Mouse (Mus musculus): ENCODE measurements around the gene Gm7879.

Gene Gm7879

GRCm38 (mm10) chr5:43948111-43948743 lies 35.3 kb downstream of the Gm7879 start:
- DNase-seq (ENCODE audit: low spot score in 2 of 2), result peak; percentile 4 to 6

GRCm38 (mm10) chr5:43948748-43949275 lies 35.9 kb downstream of the Gm7879 start:
- DNase-seq (ENCODE audit: low spot score in 2 of 2), result no peak

GRCm38 (mm10) chr5:43953241-43953640 lies 40.3 kb downstream of the Gm7879 start:
- DNase-seq (ENCODE audit: low spot score in 2 of 2), result no peak

GRCm38 (mm10) chr5:43959884-43960440 lies 47.0 kb downstream of the Gm7879 start:
- no peak for DNase-seq (ENCODE audit: low spot score in 2 of 2)

- no peak for DNase-seq (ENCODE audit: low spot score in 2 of 2)
These were observed 48.1 kb downstream of the Gm7879 start for GRCm38 (mm10) chr5:43961056-43961455.
